Mouse (Mus musculus): ENCODE measurements at regions not wholly inside any gene's neighbourhood (a gene's known extent, or its start where the extent isn't known, plus 50 kb on each side); places are given as distances from the start of the nearest gene placed in this dataset.
"Not testable (repeated sequence)": the region's sequence is repeated elsewhere in the genome, so short reads cannot be mapped to it uniquely, and the experiment has no call there.

DNA sequence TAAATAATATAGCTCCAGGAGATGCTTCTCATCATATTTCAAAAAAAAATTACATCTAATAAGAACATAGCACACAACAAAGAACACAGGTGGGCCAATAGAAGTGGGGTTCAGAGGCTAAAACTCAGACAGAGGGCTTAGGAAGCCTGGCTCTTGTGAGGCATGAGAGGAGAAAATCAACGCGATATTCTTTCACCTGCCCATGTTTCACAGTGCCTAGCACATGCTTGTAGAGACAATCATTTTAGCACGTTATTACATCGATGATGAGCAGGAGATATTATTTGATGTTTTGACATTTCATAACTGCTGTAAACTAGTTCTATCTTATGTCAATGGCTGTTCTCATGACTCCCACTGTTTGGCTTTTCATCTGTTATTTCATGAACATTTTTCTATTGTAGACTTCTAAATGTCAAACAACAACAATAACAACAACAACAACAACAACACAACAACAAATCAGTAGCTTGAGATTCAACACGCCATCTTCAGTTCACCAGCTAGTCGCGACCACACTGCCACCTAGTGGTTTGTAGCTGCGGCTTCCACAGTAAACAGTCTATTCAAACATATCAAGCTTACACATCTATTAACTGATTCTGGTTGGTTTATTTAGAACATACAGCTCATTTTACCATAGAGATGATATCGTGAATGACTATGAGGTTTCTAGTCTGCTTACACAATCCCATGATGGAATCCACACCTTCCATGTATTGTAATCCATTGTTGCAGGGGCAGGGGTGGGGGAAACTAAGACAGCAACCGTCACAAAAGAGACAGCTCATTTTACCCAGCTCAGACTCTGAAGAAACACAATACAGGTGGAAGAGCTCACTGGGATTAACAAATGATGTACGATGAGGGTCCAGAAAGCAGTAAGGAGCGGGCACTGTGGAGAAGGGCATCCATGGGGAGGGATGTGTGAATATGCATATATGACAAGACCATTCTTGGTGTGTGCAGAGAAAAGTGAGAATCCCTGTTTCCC, 60.5 kb upstream of the Tmem200a start:
- DNase-seq (ENCODE audit: low spot score) = peak; percentile 48

DNA sequence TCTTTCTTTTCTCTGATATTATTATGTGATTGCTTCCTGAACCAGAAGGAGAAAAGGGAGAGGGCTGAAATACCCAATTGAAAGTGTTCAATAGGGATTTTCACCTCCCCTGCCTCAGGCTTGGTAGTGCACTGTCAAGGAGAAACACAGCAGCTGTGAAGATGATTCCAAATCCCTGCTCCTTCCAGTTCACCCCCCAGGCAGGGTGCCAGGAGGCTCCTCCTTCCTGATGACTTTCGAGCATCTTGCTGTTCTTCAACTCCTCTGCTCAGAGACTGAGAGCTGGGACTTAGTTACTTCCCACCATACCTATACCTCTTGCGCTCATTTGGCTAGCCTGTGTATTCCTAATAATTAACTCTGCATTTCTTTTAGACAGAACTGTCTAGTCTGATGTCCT, 73.7 kb upstream of the Tmem200a start:
- no peak for DNase-seq (ENCODE audit: low spot score)

- DNase-seq (ENCODE audit: low spot score) = no peak
These were observed 70.7 kb upstream of the Samd3 start for GRCm38 (mm10) chr10:26158786-26159185.

- DNase-seq (ENCODE audit: low spot score) = not testable (repeated sequence)
These were observed 68.4 kb upstream of the Samd3 start for GRCm38 (mm10) chr10:26161139-26161538.

GRCm38 (mm10) chr10:26164531-26164930, 65.0 kb upstream of the Samd3 start:
- no peak for DNase-seq (ENCODE audit: low spot score)

DNA sequence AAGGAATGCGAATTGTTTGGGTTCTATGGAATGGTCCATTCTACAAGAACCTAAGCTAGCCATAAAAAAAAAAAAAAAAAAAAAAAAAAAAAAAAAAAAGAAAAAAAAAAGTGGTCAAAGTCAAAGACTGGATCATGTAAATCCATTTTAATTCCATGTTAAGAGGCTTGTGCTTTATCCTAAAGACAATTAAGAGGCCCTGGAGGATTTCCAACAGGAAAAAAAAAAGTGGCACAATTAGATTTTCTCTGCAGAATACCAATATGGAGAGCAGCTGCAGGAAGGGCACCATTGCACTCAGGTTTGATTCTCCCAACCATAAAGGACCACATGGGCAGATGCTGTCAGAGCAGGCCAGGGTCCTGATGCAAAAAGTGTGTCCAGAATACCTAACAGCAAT, 51.9 kb upstream of the Samd3 start:
- peak; percentile 32 for DNase-seq (ENCODE audit: low spot score)

DNA sequence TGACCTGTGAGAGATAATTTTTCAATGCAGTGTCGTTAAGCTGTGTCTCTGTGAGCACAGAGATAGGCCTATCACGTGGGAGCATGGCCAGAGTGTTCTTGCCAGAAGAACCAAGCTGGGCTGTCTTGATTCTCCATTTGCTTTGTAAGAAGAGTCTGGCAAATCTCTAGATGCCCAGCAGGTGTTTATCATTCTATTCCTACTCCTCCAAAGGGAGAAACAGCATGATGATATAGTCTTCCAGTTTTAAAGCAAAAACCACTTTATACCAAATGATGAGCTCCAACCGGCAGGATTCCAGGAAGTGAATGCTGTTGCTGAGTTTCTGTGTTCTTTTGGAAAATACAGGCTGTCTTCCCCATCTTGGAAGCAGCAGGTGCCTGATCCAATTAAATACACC, 51.2 kb upstream of the Samd3 start:
- no peak for DNase-seq (ENCODE audit: low spot score)

Measured in MN1 (cell line).